Mouse (Mus musculus): ENCODE data around the gene Fgfr2.

The Fgfr2 gene

DNA sequence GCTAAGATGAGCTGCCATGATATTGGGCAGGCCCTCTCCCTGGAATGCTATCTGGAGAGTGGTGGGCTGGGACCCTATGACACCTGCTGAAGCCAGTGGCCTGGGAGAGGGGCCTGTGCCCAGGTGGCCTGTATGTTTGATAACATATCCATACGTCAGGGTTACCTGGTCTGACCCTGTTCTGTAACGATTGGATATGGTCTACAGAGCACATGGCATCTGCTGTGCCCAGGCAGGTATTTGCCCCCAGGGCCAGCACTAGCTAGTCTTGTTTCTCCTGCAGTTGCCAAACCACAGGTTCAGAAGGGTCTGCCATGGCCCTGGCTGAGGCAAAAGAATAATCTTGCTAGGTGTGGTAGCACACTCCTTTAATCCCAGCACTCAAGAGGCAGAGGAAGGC, 429.6 kb downstream of the Fgfr2 start:
- no peak for DNase-seq (ENCODE audit: low spot score in 2 of 2)

DNA sequence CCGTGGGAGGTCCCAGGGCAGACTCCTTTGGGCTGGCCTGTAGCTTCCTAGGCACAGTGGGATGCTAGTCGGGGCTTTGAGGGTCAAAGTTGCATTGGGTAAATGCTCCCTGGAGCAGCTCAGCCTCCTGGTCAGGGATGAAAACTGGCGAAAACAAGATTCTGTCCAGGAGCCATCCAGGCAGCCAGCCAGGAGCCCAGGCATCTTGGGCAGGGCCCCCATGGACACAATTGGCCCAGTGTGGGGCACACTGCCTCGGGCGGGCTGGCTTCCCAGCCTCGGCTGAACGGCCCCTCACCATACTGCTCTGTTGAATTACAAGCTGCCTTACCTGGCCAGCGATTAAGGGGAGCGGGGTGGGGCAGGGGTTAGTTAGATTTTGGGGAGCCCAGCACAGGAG, 430.4 kb downstream of the Fgfr2 start:
- DNase-seq (ENCODE audit: low spot score in 2 of 2), result peak in 1 of 2 experiments; percentile 46

DNA sequence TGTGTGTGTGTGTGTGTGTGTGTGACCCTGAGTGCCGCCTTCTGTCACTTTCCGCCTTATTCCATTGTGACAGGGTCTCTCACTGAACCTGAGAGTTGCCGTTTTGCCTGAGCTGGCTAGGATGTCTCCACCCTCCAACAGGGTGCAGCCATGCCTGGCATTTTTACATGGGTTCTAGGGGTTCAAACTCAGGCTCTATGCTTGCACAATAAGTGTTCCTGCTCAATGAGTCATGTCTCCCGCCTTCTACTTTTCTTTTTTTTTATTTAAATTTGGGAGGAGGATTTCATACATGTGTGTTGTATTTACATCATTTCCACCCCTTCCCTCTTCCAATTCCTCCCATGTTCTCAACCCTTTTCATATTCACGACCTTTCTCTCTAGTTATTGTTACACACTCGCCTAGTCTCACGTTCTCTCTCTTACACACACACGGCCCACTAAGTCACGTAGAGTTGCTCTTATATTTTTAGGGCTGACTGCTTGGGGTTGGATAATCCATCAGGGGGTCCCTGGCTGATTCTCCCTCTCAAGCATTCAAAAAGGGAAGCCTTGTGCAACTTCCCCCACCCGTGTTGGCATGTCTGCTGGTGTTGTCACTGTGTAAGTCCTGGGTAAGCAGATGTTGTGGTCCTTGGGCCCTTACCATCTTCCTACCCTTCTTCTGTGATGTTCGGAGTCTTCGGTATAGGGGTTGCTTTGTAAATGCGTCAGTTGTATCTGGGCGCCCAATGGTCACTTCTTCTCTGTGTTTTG, 432.3 kb downstream of the Fgfr2 start:
- DNase-seq (ENCODE audit: low spot score in 2 of 2), result no peak

DNA sequence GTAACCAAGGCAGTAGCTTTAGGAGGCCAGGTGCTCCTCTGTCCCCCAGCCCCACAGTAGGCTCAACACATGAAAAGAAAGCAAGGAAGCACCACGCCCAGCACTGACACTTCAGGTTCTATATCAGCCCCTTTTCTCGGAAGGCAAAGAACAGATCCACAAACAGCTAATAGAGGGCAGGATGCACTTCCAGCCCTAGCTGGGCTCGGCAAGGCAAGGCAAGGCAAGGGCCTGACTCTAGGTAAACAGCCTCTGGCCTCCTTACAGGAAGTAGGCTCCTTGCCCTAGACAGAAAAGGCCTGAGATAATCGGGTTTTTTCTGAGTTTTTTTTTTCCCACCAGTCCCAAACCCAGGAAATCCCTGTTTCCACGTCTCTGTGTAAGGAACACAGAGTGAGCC, 433.4 kb downstream of the Fgfr2 start:
- DNase-seq (ENCODE audit: low spot score in 2 of 2), result no peak

DNA sequence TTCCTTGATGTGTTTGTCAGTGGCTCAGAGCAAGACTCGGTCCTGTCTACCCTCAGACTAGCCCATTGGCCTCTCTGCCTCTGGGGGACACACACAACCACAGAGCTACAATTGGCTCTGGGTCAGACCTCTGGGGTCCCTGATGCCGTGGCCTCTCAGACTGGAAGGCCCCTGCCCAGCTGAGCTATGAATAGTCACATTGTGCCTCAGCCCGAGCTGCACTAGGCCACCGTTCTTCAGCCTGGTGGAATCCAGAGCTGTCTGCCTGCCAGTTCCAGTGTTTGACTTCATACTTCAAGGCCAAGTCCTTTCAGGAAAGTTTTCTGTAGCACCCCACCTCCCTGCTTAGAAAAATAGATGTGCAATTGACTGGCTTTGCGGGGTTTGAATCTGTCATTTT, 434.4 kb downstream of the Fgfr2 start:
- no peak for DNase-seq (ENCODE audit: low spot score in 2 of 2)

DNA sequence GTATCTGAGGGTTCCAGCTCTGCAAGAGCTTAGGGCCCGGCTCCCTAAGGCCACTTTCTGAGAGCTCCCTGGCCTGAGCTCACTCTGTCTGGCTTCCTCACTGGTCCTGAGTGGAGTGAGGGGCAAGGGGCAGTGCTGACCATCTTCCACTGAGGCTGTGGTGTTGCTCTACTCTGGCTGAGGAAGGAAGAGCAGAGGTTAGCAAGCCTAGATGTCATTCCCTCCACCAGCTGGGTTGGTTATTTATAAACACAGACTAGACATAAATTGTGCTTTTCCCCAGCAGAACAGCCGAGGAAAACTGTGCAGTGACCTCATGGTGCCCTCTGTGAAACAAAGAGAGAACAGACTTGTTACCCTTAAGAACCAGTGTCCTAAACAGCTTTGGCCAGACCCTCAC, 435.3 kb downstream of the Fgfr2 start:
- DNase-seq (ENCODE audit: low spot score in 2 of 2), result no peak

DNA sequence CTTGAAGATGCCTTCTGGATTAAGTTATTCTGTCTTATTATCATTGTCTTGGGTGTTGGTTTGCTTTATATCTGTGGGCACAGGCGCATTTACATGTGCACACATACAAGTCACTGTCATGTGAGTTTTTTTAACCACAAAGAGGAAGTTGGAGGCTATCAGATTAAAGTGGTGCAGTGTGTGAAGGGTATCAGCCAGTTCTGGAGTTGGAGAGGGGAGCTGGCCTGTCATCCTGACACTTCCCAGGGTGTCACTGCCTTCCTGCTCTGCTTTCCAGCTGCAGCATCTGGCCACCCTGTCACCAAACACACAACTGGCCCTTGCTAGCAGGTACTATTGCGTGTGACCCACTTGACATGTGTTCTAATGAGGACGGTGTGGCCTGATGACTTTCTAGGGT, 436.6 kb downstream of the Fgfr2 start:
- no peak for DNase-seq (ENCODE audit: low spot score in 2 of 2)

GRCm38 (mm10) chr7:132683923-132684322, 439.2 kb downstream of the Fgfr2 start:
- DNase-seq (ENCODE audit: low spot score in 2 of 2), result no peak

- DNase-seq (ENCODE audit: low spot score in 2 of 2), result no peak
Measured at GRCm38 (mm10) chr7:132682901-132683300, 440.2 kb downstream of the Fgfr2 start.

DNA sequence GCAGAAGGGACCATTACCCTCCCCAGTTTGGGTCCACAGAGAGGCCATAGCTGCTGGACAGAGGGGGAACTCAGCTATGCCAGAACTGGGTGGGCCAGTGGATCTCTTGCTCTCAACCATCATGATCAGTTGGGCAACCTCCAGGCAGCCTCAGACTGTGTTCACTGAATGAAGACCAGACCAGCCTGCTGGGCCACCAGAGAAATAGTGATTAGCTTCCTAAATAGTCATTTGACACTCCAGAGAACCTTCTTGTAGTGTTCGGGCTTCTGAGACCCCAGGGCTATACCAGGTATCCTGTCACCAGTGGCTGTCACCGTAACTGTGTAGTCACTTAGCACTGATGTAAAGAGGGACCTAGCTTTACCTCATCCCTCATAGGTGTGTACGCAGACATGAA, 440.8 kb downstream of the Fgfr2 start:
- no peak for DNase-seq (ENCODE audit: low spot score in 2 of 2)

GRCm38 (mm10) chr7:132681831-132682230, 441.3 kb downstream of the Fgfr2 start:
- DNase-seq (ENCODE audit: low spot score in 2 of 2), result no peak

GRCm38 (mm10) chr7:132681296-132681695, 441.9 kb downstream of the Fgfr2 start:
- no peak for DNase-seq (ENCODE audit: low spot score in 2 of 2)

DNA sequence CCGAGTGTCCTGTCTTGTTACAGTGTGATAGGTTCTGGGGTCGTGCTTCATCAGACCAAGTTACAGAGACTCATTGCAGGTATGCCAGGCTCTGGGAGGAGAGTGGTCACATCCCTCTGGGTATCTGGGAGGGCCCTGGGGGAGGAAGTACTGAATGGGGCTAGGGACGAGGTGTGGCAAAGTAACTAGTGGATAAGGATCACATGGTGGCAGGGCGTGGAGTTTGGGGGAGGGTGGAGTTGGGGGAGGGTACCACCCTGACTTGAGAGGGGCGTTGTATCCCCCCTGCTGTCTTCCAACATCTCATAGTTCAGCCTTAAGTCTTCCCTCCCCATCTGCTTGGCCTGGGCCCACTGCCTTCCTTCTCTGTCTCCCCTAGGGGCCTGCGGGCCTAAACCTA, 443.6 kb downstream of the Fgfr2 start:
- no peak for DNase-seq (ENCODE audit: low spot score in 2 of 2)

DNA sequence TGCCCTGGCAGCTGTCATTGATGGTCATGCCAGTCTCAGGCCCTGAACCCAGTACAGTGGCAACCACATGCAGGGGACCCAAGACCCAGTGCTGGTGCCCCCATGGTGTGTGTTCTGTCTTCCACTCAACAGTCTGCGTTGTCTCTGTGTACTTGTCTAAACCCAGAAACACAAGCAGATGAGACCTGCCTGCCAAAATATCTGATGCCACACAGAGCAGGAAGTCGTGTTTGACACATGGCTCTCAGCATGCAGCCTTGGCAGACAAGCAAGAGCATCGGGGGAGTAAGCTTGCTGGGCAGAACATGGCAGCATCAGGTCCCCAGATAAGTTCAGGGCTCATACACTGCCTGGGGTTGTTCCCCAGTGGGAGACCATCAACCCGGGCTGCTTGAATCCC, 444.0 kb downstream of the Fgfr2 start:
- DNase-seq (ENCODE audit: low spot score in 2 of 2), result no peak

GRCm38 (mm10) chr7:132675922-132676321, 447.2 kb downstream of the Fgfr2 start:
- no peak for DNase-seq (ENCODE audit: low spot score in 2 of 2)

DNA sequence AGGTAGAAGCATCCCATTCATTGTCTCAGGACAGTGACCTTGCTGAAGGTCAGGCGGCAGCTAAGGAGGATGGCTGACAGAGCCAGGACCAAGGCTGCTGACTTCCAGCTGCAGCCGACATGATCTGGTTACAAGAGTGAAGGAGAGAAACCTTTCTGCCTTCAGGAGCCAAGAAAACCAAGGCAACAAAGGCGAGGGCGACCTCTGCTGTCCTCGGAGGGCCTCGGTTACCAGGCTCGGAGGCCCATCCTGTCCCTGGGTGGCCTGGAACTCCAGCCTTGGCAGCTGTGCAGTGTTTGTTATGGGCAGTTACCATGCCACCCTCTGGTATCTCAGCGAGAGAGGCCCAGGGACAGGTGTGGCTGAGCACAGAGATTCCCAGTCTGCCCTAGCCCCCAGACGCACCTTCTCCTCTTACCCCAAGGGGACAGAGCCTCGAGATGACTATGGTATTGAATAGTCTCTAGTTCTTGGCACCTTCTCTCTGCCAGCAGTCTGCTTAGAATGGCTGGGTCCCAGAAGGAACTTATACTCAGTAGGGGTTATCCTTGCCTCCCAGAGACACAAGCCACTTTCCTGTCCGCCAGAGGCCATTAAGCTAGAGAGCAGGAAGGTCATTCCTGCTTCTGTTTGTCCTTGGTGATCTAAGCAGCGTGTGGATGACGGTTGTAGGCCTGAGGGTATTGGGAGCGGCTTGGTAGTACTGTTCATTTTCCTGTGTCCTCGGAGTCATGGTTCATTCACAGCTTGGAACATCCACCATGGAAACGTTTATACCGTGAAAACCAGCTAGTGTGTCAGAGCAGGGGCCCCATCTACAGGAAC, 449.0 kb downstream of the Fgfr2 start:
- DNase-seq (ENCODE audit: low spot score in 2 of 2), result no peak

GRCm38 (mm10) chr7:132672481-132672959, 450.6 kb downstream of the Fgfr2 start:
- DNase-seq (ENCODE audit: low spot score in 2 of 2), result no peak

- DNase-seq (ENCODE audit: low spot score in 2 of 2), result no peak
Measured at GRCm38 (mm10) chr7:132670863-132671165, 452.3 kb downstream of the Fgfr2 start.

DNA sequence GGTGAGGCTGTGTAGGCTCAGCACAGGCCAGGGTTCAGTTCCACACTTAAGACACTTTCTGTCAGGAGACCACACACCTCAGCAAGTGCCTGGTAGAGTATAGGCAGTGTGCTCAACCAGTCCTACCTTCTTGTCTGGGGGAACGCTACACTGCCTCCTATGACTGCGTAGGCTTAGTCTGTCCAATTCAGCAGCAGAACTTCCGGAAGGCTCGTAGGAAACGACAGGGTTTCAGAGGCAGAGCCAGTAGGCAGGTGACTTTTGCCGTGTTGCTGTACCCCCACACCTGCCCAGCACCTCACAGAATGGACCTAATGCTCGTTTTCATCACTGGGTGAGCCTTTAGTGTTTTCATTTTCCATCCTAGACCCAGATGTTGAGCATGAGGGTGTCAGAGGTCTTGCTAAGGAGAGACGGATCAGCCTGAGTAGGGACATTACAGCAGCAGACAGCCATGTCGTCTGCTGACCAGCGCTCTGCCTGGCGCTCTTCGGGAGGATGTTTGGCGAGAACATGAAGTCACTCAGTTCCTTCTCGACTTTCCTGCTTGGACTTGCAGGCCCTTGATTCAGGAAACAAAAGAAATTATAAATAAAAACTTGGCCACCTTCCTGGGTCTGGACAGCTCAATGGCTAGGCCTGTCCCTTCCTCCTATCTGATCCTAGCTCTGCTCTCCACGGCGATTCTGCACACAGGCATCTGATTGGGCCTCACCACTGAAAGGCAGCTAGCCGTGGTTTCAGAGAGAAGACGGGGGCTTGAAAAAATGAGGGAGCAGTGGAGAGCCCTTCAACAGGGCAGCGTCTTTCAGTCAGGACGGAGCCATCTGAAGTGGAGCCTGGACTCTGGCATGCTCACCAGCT, 452.9 kb downstream of the Fgfr2 start:
- no peak for DNase-seq (ENCODE audit: low spot score in 2 of 2)

- no peak for DNase-seq (ENCODE audit: low spot score in 2 of 2)
Measured at GRCm38 (mm10) chr7:132668604-132669003, 454.5 kb downstream of the Fgfr2 start.

- no peak for DNase-seq (ENCODE audit: low spot score in 2 of 2)
Measured at GRCm38 (mm10) chr7:132666516-132666915, 456.6 kb downstream of the Fgfr2 start.

GRCm38 (mm10) chr7:132665664-132666382, 457.3 kb downstream of the Fgfr2 start:
- no peak for DNase-seq (ENCODE audit: low spot score in 2 of 2)
